Mouse (Mus musculus) kidney, postnatal 0 days (tissue): ENCODE results near the gene Adam1a. TPM values are rescaled to one million over a fixed set of nuclear protein-coding genes. Genes with fewer than 3 reads are reported as not detected.

Source experiments
- ATAC-seq: fragments of 200-750 bp; cut with Nextera tagmentation; replicated peaks from 2 replicates; pipeline ENCODE4 v1.8.0; 2017; ENCODE audit warnings: low read depth, moderate number of reproducible peaks, moderate TSS enrichment, moderate library complexity; ENCODE audit not compliant: low FRiP score
- DNase-seq: peaks from one replicate; pipeline ENCODE4 v3.0.0-alpha.2; 2016; ENCODE audit warnings: low spot score
- H3K27ac ChIP-seq: fragments of 300-500 bp; sonication (generic); 2 replicates; pipeline ENCODE4 v1.5.1; 2014; ENCODE audit warnings: mild to moderate bottlenecking
- H3K27me3 ChIP-seq: fragments of 300-500 bp; sonication (generic); 2 replicates; pipeline ENCODE4 v1.6.1; 2014; ENCODE audit warnings: low read length, mixed read lengths; ENCODE audit not compliant: insufficient read depth
- H3K36me3 ChIP-seq: fragments of 300-500 bp; sonication (generic); 2 replicates; pipeline ENCODE4 v1.6.1; 2014; ENCODE audit warnings: low read length, mixed read lengths; ENCODE audit not compliant: insufficient read depth
- H3K4me1 ChIP-seq: fragments of 300-500 bp; sonication (generic); replicated peaks from 2 replicates; pipeline ENCODE4 v1.6.1; 2014; ENCODE audit warnings: antibody characterized with exemption, low read length, mixed read lengths; ENCODE audit not compliant: insufficient read depth
- H3K4me2 ChIP-seq: fragments of 300-500 bp; sonication (generic); 2 replicates; pipeline ENCODE4 v1.6.1; 2014; ENCODE audit warnings: mild to moderate bottlenecking, low read length, moderate library complexity, mixed read lengths
- H3K4me3 ChIP-seq: fragments of 300-500 bp; sonication (generic); replicated peaks from 2 replicates; pipeline ENCODE4 v1.5.1; 2014; ENCODE audit warnings: low read depth, low read length
- H3K9ac ChIP-seq: fragments of 300-500 bp; sonication (generic); 2 replicates; pipeline ENCODE4 v1.6.1; 2014; ENCODE audit warnings: low read depth, low read length
- H3K9me3 ChIP-seq: fragments of 300-500 bp; sonication (generic); replicated peaks from 2 replicates; pipeline ENCODE4 v1.6.1; 2016; ENCODE audit warnings: low read length, inconsistent platforms, mixed read lengths
- CTCF ChIP-seq: IDR thresholded peaks from 2 replicates; pipeline ENCODE4 v1.5.1; 2016; ENCODE audit warnings: antibody characterized with exemption, low read depth, mild to moderate bottlenecking, moderate library complexity
- WGBS: fragments of 180-500 bp; shearing (Covaris S2); extraction: QIAGEN DNeasy Blood & Tissue Kit; methylation state at CpG from one replicate; pipeline ENCODE4 v1.1.7; 2014; 5-methylcytosine and 5-hydroxymethylcytosine counted together
- polyA plus RNA-seq: library from polyadenylated mRNA; unstranded; fragments of >200 nt; fragmentation: Nextera tagmentation; extraction: Ambion mirVana; gene quantifications from 2 replicates; pipeline ENCODE4 v1.2.1, GENCODE M21; 2015

Gene Adam1a
- polyA plus RNA-seq, 1 experiment from 2014 or later = 0.72 TPM

- no peak overlapping the region for H3K4me2 ChIP-seq
- H3K4me3 ChIP-seq = no peak overlapping the region
- no peak overlapping the region for H3K27ac ChIP-seq
- no peaks in the 10 kb centered on the region for H3K27me3 ChIP-seq
- WGBS = 92% methylated on average over 8 of the region's 8 CpGs
- no peak overlapping the region for H3K9ac ChIP-seq
- DNase-seq (no peak), ATAC-seq (no peak)
- no peaks in the 10 kb centered on the region for H3K9me3 ChIP-seq
- H3K4me1 ChIP-seq = peaks cover 4% of the 10 kb centered on the region; the same call in 1 of the 2 replicates
- H3K36me3 ChIP-seq = peaks cover 10% of the 10 kb centered on the region; the same call in 1 of the 2 replicates
- no peak for TF ChIP-seq CTCF
Observed at GRCm38 (mm10) chr5:121581945-121582344, 36.7 kb upstream of the Adam1a start.

- Histone ChIP-seq H3K9me3 (no peaks in the 10 kb centered on the region), H3K9ac (no peak overlapping the region), H3K27ac (no peak overlapping the region), H3K36me3 (peaks cover 21% of the 10 kb centered on the region), H3K4me3 (no peak overlapping the region), H3K4me2 (no peak overlapping the region), H3K4me1 (no peaks in the 10 kb centered on the region), H3K27me3 (no peaks in the 10 kb centered on the region)
- ATAC-seq (no peak), DNase-seq (no peak)
- no peak for TF ChIP-seq CTCF
- 85% methylated on average over 11 of the region's 11 CpGs for whole genome bisulfite sequencing
Observed at GRCm38 (mm10) chr5:121576927-121577488, 31.7 kb upstream of the Adam1a start.

GRCm38 (mm10) chr5:121575867-121576266, 30.6 kb upstream of the Adam1a start:
- TF ChIP-seq CTCF = no peak
- Histone ChIP-seq H3K9me3 (no peaks in the 10 kb centered on the region), H3K36me3 (peaks cover 23% of the 10 kb centered on the region), H3K27ac (no peak overlapping the region), H3K27me3 (no peaks in the 10 kb centered on the region), H3K4me3 (no peak overlapping the region), H3K9ac (no peak overlapping the region), H3K4me1 (no peaks in the 10 kb centered on the region), H3K4me2 (no peak overlapping the region)
- WGBS = 98% methylated on average over 11 of the region's 11 CpGs
- DNase-seq = no peak
- ATAC-seq = no peak

DNA sequence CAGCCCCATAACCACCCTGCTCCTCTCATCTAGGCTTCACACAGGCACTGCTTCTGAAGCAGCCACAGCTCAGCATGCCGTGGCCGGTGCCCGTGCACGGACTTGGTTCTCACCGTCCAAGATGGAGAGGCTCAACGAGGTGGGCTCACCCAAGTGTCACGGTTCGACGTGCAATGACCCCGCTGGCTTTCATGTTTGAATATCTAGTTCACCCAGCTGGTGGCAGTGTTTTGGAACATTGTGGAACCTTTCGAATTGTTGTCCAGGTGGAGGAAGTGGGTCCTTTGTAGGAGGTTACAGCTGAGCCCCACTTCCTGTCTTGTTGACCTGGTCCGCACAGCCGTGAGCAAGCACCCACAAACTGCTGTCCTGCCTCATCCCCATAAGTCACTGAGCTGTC, 28.9 kb upstream of the Adam1a start:
- Histone ChIP-seq H3K27ac (no peak overlapping the region), H3K27me3 (no peaks in the 10 kb centered on the region), H3K4me3 (no peak overlapping the region), H3K4me1 (no peaks in the 10 kb centered on the region), H3K9ac (no peak overlapping the region), H3K4me2 (no peak overlapping the region), H3K36me3 (peaks cover 23% of the 10 kb centered on the region), H3K9me3 (no peaks in the 10 kb centered on the region)
- ATAC-seq = no peak
- no peak for DNase-seq
- WGBS = 78% methylated on average over 13 of the region's 13 CpGs
- TF ChIP-seq CTCF = no peak

- Histone ChIP-seq H3K27me3 (no peaks in the 10 kb centered on the region), H3K9me3 (no peaks in the 10 kb centered on the region), H3K36me3 (peaks cover 25% of the 10 kb centered on the region), H3K4me1 (no peaks in the 10 kb centered on the region), H3K4me3 (no peak overlapping the region), H3K4me2 (no peak overlapping the region), H3K9ac (no peak overlapping the region), H3K27ac (no peak overlapping the region)
- WGBS = 61% methylated on average over 1 of the region's 1 CpGs
- no peak for TF ChIP-seq CTCF
- 0 out of 2 replicates have a peak, but pooled peaks have one; percentile 49 for ATAC-seq
- DNase-seq = no peak
Observed at GRCm38 (mm10) chr5:121570787-121571186, 25.5 kb upstream of the Adam1a start.

- WGBS = 81% methylated on average over 9 of the region's 9 CpGs
- no peak for TF ChIP-seq CTCF
- DNase-seq = no peak
- no peak overlapping the region for H3K4me3 ChIP-seq
- no peak overlapping the region for H3K4me2 ChIP-seq
- H3K9ac ChIP-seq = no peak overlapping the region
- H3K27ac ChIP-seq = no peak overlapping the region
- no peaks in the 10 kb centered on the region for H3K9me3 ChIP-seq
- H3K36me3 ChIP-seq = peaks cover 20% of the 10 kb centered on the region
- no peaks in the 10 kb centered on the region for H3K27me3 ChIP-seq
- H3K4me1 ChIP-seq = no peaks in the 10 kb centered on the region
- no peak for ATAC-seq
Observed at GRCm38 (mm10) chr5:121569881-121570420, 24.7 kb upstream of the Adam1a start.
